Mouse (Mus musculus): ENCODE measurements around the gene Coro7. TPM values are rescaled to one million over a fixed set of nuclear protein-coding genes. Genes with fewer than 3 reads are reported as not detected.
A peak's percentile ranks its signal among the peaks of the same experiment; 100 is the strongest.

The Coro7 gene
- polyA plus RNA-seq, 1 experiment from 2014 or later: 16.4 TPM

DNA sequence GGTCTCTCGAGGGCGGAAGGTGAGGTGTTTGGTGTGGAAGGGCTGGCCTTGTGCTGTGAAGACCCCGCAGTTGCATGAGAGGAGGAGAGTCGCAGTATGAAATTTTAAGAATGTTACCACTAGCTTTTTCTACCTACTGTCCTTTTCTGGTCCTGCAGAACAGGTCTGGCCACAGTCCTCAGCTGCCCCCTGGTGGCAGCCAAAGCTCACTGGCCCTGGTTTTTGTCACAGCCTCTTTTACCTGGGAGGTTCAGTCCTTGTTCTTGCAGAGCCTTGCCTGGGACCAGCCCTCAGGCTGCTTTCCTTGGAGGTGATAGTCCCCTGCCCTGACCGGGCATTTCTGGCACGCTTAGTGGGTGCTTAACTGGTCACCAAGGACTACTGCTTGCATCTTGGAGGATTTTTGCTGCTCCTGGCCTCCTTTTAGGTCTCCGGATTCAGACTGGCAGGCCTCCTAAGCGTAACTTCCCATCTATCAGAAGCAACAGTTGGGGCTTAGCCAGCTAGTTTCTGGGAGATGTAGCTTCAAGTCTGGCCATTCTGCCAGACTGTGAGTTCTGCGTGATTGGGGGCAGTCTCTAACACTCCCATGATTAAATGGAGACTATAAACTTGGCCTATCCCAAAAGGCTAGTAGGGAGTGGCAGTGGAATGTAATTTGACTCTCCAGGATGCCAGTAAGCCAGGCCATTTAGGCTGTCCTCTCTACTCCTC is 71.6 kb downstream of the Coro7 start:
- WGBS: 42% methylated on average over 9 of the region's 9 CpGs
- Histone ChIP-seq H3K4me2 (replicated peaks; ENCODE audit: low read depth, low read length) (no peak overlapping the region), H3K27me3 (ENCODE audit: control insufficient read depth, insufficient read depth, low read length) (no peaks in the 10 kb centered on the region), H3K27ac (ENCODE audit: low read depth, low read length) (peak overlapping the region; percentile 2; the same call in 1 of the 2 replicates), H3K4me1 (ENCODE audit: control insufficient read depth, insufficient read depth, low read length) (peaks cover 57% of the 10 kb centered on the region), H3K9ac (ENCODE audit: low read depth, low read length) (no peak overlapping the region), H3K9me3 (ENCODE audit: control insufficient read depth, low read length) (no peaks in the 10 kb centered on the region), H3K36me3 (ENCODE audit: control insufficient read depth, insufficient read depth, low read length) (peaks cover 44% of the 10 kb centered on the region), H3K4me3 (ENCODE audit: low read length) (no peak overlapping the region)
- ATAC-seq (ENCODE audit: low FRiP score, low TSS enrichment): peak; percentile 22; the same call in 1 of the 2 replicates

- no peaks in the 10 kb centered on the region for H3K27me3 ChIP-seq (ENCODE audit: control insufficient read depth, insufficient read depth, low read length)
- H3K4me1 ChIP-seq (ENCODE audit: control insufficient read depth, insufficient read depth, low read length): peaks cover 68% of the 10 kb centered on the region
- 13% methylated on average over 5 of the region's 5 CpGs for WGBS
- no peak overlapping the region for H3K4me3 ChIP-seq (ENCODE audit: low read length)
- H3K9ac ChIP-seq (ENCODE audit: low read depth, low read length): peak overlapping the region; percentile 12; the same call in 1 of the 2 replicates
- peaks cover 31% of the 10 kb centered on the region for H3K36me3 ChIP-seq (ENCODE audit: control insufficient read depth, insufficient read depth, low read length)
- no peak for ATAC-seq (ENCODE audit: low FRiP score, low TSS enrichment)
- peak overlapping the region; percentile 42; the same call in 1 of the 2 replicates for H3K27ac ChIP-seq (ENCODE audit: low read depth, low read length)
- no peak overlapping the region for H3K4me2 ChIP-seq (replicated peaks; ENCODE audit: low read depth, low read length)
- no peaks in the 10 kb centered on the region for H3K9me3 ChIP-seq (ENCODE audit: control insufficient read depth, low read length)
These were observed 73.0 kb downstream of the Coro7 start for GRCm38 (mm10) chr16:4606431-4607084.

DNA sequence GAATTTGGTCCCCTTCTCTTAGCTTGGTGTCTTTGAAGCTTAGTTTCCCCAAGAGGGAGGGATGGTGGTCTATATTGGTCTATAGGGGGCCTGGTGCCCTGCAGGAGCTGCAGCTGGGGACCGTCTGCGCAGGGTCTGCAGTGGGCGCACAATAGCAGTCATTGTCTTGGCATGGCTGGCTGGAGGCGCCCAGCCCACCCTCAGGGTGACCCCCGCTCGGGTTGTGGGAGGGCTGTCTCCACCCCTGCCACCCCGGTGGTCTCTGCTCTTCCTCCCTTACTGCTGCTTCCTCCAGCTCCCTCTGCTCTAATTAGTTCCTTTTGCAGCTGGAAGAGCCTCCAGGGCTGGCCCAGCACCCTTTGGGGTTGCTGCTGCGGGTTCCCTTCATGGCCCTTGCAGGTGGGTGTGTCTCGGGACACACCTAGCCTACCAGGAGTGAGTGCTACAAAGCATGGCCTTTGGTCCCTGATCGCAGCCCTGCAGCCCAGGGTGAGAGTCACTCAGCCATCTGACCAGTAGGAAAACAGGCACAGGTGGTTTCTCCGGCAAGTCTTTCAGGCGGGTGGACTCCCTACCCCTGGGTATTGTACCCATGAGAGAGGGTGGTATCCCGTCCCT is 74.0 kb downstream of the Coro7 start:
- peaks cover 21% of the 10 kb centered on the region for H3K36me3 ChIP-seq (ENCODE audit: control insufficient read depth, insufficient read depth, low read length)
- no peak for ATAC-seq (ENCODE audit: low FRiP score, low TSS enrichment)
- H3K27me3 ChIP-seq (ENCODE audit: control insufficient read depth, insufficient read depth, low read length): no peaks in the 10 kb centered on the region
- no peaks in the 10 kb centered on the region for H3K9me3 ChIP-seq (ENCODE audit: control insufficient read depth, low read length)
- WGBS: 37% methylated on average over 13 of the region's 13 CpGs
- H3K4me1 ChIP-seq (ENCODE audit: control insufficient read depth, insufficient read depth, low read length): peaks cover 70% of the 10 kb centered on the region
- no peak overlapping the region; the same call in 1 of the 2 replicates for H3K9ac ChIP-seq (ENCODE audit: low read depth, low read length)
- H3K4me2 ChIP-seq (replicated peaks; ENCODE audit: low read depth, low read length): 0 out of 2 replicates have a peak overlapping the region, but pooled peaks have one; percentile 5
- H3K27ac ChIP-seq (ENCODE audit: low read depth, low read length): peak overlapping the region; percentile 57
- H3K4me3 ChIP-seq (ENCODE audit: low read length): no peak overlapping the region

DNA sequence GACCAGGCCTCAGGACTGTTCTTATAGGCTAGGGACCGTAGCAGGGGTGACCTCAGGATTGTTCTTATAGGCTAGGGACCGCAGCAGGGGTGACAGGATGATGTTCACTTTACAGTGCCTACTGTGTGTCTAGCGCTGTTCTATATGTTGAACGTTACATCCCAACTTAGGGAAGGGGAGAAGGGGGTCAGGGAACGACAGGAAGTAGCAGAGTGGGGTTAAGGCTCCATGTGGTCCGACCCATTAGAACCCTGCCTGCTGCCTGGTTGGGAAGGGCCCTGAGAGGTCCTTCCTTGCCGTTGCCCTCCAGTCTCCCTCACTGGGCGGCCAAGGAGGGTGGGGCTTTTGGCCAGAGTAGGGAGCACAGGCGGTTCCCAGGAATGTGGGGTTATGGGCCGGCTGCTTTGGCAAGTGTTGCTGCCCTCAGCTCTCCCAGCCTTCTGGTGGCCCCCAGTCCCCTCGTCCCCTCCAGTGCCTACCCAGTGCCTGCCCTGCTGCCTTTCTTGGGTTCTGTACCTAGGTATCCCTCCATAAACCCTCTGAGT is 75.2 kb downstream of the Coro7 start:
- WGBS: 52% methylated on average over 11 of the region's 11 CpGs
- Histone ChIP-seq H3K4me3 (ENCODE audit: low read length) (no peak overlapping the region), H3K9ac (ENCODE audit: low read depth, low read length) (peak overlapping the region; percentile 46; the same call in 1 of the 2 replicates)

GRCm38 (mm10) chr16:4603453-4603837 is 76.1 kb downstream of the Coro7 start:
- Histone ChIP-seq H3K4me1 (ENCODE audit: control insufficient read depth, insufficient read depth, low read length) (peaks cover 85% of the 10 kb centered on the region), H3K27me3 (ENCODE audit: control insufficient read depth, insufficient read depth, low read length) (no peaks in the 10 kb centered on the region), H3K36me3 (ENCODE audit: control insufficient read depth, insufficient read depth, low read length) (peaks cover under 1% of the 10 kb centered on the region), H3K9me3 (ENCODE audit: control insufficient read depth, low read length) (no peaks in the 10 kb centered on the region), H3K4me3 (ENCODE audit: low read length) (no peak overlapping the region), H3K4me2 (replicated peaks; ENCODE audit: low read depth, low read length) (peak overlapping the region; percentile 29), H3K27ac (ENCODE audit: low read depth, low read length) (peak overlapping the region; percentile 85), H3K9ac (ENCODE audit: low read depth, low read length) (peak overlapping the region; percentile 46; the same call in 1 of the 2 replicates)
- 45% methylated on average over 1 of the region's 1 CpGs for WGBS
- no peak for ATAC-seq (ENCODE audit: low FRiP score, low TSS enrichment)

More for the DNA sequence above, 75.2 kb downstream of the Coro7 start:
- no peaks in the 10 kb centered on the region for H3K9me3 ChIP-seq (ENCODE audit: control insufficient read depth, low read length)
- H3K27ac ChIP-seq (ENCODE audit: low read depth, low read length): peak overlapping the region; percentile 85
- peaks cover 9% of the 10 kb centered on the region for H3K36me3 ChIP-seq (ENCODE audit: control insufficient read depth, insufficient read depth, low read length)
- no peaks in the 10 kb centered on the region for H3K27me3 ChIP-seq (ENCODE audit: control insufficient read depth, insufficient read depth, low read length)
- no peak for ATAC-seq (ENCODE audit: low FRiP score, low TSS enrichment)
- peaks cover 81% of the 10 kb centered on the region for H3K4me1 ChIP-seq (ENCODE audit: control insufficient read depth, insufficient read depth, low read length)
- no peak overlapping the region; the same call in 1 of the 2 replicates for H3K4me2 ChIP-seq (replicated peaks; ENCODE audit: low read depth, low read length)

DNA sequence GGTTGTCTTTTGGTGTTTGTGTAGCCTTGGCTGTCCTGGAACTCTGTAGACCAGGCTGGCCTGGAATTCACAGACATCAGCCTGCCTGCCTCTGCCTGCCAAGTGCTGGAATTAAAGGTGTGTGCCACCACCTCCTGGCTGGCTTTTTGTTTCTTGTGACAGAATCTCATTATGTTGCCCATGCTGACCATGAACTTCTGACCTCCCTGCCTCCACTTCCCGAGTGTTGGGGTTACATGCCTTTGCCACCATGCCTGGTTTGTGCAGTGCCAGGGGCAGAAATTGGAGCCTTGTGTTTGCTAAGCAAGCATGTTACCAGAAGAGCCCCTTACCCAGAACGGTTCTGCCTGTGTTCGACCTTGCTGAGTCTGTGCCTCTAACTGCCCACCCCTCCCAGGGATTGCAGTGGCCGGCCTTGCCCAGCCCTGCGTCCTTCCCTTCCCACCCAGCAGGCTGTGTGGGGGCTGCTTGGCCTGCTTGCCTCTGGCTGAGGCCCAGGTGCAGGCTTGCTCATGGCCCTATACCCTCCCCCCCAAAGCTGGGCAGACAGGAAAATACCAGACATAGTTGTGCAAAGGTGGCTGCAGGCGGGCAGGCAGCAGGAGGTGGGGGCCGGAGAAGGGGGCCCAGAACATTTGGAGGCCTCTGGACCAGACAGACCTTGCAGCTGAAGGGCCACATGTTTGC is 76.7 kb downstream of the Coro7 start:
- no peak overlapping the region for H3K4me3 ChIP-seq (ENCODE audit: low read length)
- WGBS: 16% methylated on average over 7 of the region's 7 CpGs
- peak; percentile 38; the same call in 1 of the 2 replicates for ATAC-seq (ENCODE audit: low FRiP score, low TSS enrichment)

DNA sequence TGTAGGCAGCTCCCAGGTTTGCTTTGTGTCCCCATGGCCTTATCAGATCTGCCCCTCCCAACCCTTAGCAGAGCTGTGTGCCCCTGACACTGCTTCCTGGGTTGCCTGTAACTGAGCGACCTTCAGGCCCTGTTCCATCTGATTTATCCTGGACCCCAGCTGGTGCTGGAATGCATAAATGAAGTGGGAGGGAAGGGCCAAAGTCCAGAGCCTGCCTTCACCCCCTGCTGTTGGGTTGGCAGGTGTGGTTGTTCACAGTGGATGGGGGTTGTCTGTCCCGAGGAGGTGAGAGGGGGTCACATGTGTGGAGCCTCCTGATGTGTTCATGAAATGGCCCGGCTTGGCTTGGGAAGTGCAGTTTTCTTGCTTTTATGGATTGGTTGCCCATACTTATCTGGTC is 77.4 kb downstream of the Coro7 start:
- Histone ChIP-seq H3K9me3 (ENCODE audit: control insufficient read depth, low read length) (no peaks in the 10 kb centered on the region), H3K27ac (ENCODE audit: low read depth, low read length) (peak overlapping the region; percentile 85), H3K4me3 (ENCODE audit: low read length) (no peak overlapping the region), H3K27me3 (ENCODE audit: control insufficient read depth, insufficient read depth, low read length) (no peaks in the 10 kb centered on the region), H3K4me2 (replicated peaks; ENCODE audit: low read depth, low read length) (no peak overlapping the region; the same call in 1 of the 2 replicates), H3K9ac (ENCODE audit: low read depth, low read length) (no peak overlapping the region), H3K4me1 (ENCODE audit: control insufficient read depth, insufficient read depth, low read length) (peaks cover 87% of the 10 kb centered on the region), H3K36me3 (ENCODE audit: control insufficient read depth, insufficient read depth, low read length) (peaks cover 3% of the 10 kb centered on the region; the same call in 1 of the 2 replicates)
- ATAC-seq (ENCODE audit: low FRiP score, low TSS enrichment): 0 out of 2 replicates have a peak, but pooled peaks have one; percentile 3
- 14% methylated on average over 3 of the region's 3 CpGs for WGBS

More for the DNA sequence above, 76.7 kb downstream of the Coro7 start:
- Histone ChIP-seq H3K4me2 (replicated peaks; ENCODE audit: low read depth, low read length) (peak overlapping the region; percentile 29; the same call in 1 of the 2 replicates), H3K27me3 (ENCODE audit: control insufficient read depth, insufficient read depth, low read length) (no peaks in the 10 kb centered on the region), H3K9ac (ENCODE audit: low read depth, low read length) (peak overlapping the region; percentile 42; the same call in 1 of the 2 replicates), H3K27ac (ENCODE audit: low read depth, low read length) (peak overlapping the region; percentile 85), H3K36me3 (ENCODE audit: control insufficient read depth, insufficient read depth, low read length) (peaks cover 2% of the 10 kb centered on the region; the same call in 1 of the 2 replicates), H3K9me3 (ENCODE audit: control insufficient read depth, low read length) (no peaks in the 10 kb centered on the region), H3K4me1 (ENCODE audit: control insufficient read depth, insufficient read depth, low read length) (peaks cover 85% of the 10 kb centered on the region)

DNA sequence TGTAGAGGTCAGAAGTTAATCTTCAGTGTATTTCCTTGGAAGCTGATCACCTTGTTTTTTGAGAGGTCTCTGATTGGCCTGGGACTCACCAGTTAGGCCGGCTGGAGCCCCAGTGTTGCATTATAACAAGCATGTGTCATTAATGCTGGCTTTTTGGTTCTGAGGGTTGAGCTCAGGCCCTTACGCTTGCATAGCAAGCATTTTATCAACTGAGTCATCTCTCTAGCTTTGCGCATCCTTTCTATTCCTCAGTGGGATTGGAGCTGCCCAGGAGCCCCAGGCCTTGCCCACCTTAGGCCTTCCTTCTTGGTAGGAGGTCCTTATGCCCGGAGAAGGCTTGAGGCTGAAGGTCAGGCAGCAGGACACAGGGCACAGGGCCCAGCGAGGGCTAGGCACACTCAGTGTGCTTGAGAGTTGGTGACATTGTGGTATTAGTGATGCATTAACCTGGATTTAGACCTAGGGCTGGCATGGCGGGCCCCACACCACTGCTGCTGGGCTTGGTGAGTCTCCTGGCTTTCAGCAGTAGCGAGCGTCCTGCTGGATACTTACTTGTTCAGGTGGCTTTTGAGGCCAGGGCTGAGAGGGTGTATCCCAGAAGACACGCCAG is 78.8 kb downstream of the Coro7 start:
- Histone ChIP-seq H3K27ac (ENCODE audit: low read depth, low read length) (peak overlapping the region; percentile 34; the same call in 1 of the 2 replicates), H3K36me3 (ENCODE audit: control insufficient read depth, insufficient read depth, low read length) (peaks cover 3% of the 10 kb centered on the region; the same call in 1 of the 2 replicates), H3K27me3 (ENCODE audit: control insufficient read depth, insufficient read depth, low read length) (no peaks in the 10 kb centered on the region), H3K9ac (ENCODE audit: low read depth, low read length) (no peak overlapping the region), H3K4me2 (replicated peaks; ENCODE audit: low read depth, low read length) (no peak overlapping the region), H3K4me1 (ENCODE audit: control insufficient read depth, insufficient read depth, low read length) (peaks cover 87% of the 10 kb centered on the region), H3K4me3 (ENCODE audit: low read length) (no peak overlapping the region), H3K9me3 (ENCODE audit: control insufficient read depth, low read length) (no peaks in the 10 kb centered on the region)
- ATAC-seq (ENCODE audit: low FRiP score, low TSS enrichment): no peak
- 76% methylated on average over 9 of the region's 9 CpGs for WGBS
